Mouse (Mus musculus): Measurements from ENCODE around the gene Orm2.

Gene Orm2

DNA sequence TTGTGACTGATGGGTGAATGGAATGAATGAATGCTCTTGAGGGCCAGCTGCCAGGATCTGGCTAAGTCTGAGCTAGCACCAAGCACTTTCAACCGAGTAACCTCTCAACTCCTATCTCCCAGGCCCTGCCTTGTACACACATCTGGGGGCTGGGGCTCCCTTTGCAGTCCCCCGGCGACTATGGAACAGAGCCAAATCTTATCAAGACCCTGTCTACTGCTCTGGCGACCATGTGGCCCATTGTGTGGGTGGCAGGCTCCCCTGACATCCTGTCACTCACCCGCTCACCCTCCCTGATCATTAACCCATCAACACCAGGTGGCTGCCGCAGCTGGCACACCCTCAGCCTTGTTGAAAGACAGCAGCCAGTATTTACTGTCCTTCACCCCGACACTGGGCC, 42.8 kb downstream of the Orm2 start:
- peak; percentile 78 for DNase-seq (ENCODE audit: low read depth, low spot score)

DNA sequence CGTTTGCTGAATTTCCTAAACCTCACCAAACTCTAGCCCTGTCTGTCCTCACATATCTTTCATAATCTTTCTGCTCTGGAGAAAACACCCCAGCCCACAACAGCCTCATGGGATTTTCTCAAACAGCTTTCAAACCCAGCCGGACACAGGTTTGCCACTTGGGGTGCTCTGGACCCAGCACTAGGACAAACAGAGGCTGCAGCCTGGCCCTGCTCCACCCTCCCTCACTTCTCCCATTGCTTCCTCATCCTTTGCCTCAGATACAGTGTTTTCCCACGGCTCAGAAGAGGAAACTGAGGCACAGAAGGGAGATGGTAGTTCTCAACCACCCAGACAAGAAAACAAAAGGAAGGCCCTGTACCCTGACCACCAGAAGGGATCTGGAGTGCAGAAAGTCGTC, 43.4 kb downstream of the Orm2 start:
- no peak for DNase-seq (ENCODE audit: low read depth, low spot score)

DNA sequence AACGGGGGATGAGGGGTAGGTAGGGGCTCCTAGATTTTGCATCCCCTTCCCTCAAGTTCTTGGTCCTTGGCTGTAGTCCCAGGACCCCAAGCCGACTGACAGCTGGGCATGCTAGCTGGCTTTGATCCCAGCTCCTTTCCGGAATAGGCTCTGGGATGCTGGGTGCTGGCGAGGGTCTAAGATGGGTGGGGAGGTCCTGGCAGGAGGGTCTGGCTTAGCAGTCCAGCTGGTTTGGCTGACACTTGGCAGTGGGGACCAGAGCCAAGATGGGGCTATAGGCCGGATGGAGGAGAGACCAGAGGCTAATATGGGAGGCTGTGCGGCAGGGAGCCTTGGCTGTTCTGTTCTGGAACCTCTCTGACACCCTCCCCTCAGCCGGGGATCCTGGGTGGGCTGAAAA, 46.0 kb downstream of the Orm2 start:
- peak; percentile 21 for DNase-seq (ENCODE audit: low read depth, low spot score)

DNA sequence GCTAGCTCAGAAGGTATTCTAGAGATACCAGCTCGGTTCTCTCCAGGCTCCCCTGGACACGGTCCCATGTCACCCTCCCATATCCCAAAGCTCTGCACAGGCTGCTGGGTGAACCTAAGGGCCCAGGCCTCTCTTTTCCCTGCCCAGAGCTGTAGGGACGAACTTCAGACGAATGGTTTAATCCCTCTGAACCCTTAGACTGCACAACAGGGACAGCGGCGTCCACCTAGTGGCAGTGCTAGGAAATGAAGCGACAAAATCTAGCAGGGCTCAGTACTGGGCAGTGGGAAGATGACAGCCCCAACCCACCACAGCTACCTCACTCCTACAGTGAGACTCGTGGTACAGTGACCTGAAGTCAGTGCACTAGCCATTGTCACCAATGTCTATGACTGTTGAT, 46.4 kb downstream of the Orm2 start:
- peak; percentile 72 for DNase-seq (ENCODE audit: low read depth, low spot score)

DNA sequence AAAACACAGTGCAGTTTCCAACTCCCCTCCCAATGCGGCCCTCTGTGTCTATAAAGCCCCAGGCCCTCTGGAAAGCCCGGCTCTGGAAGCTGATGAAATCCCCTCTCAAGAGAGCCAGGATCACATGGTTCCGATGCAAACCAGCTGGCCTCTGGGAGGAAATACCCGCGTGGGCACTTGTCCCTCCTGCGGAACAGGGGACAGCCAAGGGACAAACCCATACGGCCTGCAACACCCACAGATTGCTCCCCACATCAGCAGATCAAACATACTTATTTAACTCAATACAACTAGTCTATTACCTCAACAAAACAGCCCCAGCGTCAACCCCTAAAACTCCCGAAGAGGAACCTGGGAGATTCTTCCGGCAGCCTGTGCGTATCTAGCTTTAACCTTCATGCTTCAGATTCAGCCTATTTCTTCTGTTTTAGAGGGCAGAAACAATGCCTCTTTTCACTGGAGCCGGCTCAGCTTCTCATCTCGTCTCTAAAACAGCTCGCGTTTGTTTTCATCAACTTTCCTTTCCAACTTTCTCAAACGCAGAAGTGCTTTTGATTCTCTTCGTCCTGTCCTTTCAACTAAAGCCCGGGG, 47.2 kb downstream of the Orm2 start:
- DNase-seq (ENCODE audit: low read depth, low spot score): peak; percentile 70

DNA sequence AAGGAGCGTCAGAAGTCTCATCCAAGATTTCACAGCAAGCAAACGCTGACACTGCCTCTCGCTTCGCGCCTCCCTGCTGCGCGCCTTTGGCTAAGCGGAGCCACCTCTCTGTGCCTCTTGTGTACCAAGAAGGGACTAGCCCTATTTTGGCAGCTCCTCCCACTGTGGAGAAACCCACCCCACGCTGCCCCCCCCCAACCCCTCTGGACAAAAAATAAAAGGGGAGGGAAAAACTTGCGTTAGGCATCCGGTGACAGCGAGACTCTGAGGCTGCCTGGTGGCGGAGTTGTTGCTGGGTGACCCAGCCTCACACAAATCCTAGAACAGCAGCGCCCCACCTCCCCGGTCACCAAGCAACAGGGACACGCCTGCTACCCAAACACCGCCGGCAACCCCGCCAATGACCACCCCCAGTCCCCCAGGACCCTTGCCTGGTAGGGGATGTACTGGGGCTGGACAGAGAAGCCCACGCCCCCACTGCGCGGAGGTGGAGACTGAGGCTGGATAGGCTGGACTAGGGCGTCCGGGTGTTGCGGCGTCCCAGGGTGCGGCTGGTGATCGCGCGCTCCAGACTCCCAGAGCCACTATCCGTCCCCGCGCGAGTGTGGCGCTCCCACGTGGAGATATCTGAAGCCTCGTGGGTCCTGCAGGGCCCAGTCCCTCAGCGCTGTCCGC, 47.8 kb downstream of the Orm2 start:
- peak; percentile 92 for DNase-seq (ENCODE audit: low read depth, low spot score)

DNA sequence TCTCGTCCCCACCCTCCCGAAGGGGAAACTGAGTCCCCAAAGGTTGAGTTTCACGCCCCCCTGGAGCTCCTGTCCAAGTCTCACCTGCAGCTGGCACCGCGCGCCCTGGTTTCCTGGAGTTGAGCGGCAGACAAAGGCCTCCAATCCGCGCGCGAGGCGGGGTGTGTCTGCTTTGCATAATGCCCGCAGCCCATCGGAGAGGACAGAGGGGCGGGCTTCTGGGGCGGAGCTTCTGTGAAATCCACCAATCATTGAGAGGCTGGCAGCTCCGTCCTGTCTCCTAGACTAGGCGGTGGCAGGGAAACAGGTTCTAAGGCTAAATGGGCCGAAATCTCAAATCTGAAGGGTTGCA, 48.3 kb downstream of the Orm2 start:
- peak; percentile 96 for DNase-seq (ENCODE audit: low read depth, low spot score)

DNA sequence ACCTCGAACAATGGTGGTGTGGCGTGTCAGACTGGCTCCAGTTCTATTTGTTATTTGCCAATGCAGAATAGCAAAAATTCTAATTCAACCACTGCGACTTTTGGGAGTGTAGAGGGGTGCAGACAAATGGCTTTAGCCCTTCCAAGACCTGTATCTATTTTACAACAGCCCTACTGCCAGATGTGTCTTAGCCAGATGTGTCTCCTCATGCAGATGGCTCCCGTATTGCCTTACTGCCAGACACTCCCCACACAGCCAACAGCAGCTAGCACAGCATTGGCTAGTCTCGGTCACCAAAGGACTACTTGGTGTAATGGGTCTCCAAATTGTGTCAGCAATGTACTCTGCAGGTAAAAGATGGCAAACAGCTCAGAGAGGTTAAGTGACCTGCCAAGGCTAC, 49.0 kb downstream of the Orm2 start:
- DNase-seq (ENCODE audit: low read depth, low spot score): no peak

DNA sequence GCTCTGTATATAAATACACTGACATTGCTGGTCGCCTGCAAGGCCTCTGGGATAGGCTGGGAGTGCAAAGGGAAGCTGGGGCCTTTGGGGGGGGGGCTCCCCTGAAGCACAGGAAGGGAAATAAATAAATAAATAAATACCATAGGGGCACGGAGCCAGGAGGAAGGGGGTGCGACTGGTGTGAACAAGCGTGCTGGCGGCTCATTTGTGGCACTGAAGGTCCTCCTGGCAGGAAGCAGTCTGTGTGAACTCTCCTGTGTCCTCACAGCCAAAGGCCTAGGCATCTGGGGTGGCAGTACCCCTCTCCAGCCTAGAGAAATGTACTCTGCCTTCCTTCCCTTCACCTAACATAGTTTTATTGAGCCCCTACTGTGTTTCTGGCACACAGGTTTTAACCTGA, 52.7 kb downstream of the Orm2 start:
- DNase-seq (ENCODE audit: low read depth, low spot score): no peak
